ENCODE assay signal across 8 mouse cellular contexts in the genomic region with DNA sequence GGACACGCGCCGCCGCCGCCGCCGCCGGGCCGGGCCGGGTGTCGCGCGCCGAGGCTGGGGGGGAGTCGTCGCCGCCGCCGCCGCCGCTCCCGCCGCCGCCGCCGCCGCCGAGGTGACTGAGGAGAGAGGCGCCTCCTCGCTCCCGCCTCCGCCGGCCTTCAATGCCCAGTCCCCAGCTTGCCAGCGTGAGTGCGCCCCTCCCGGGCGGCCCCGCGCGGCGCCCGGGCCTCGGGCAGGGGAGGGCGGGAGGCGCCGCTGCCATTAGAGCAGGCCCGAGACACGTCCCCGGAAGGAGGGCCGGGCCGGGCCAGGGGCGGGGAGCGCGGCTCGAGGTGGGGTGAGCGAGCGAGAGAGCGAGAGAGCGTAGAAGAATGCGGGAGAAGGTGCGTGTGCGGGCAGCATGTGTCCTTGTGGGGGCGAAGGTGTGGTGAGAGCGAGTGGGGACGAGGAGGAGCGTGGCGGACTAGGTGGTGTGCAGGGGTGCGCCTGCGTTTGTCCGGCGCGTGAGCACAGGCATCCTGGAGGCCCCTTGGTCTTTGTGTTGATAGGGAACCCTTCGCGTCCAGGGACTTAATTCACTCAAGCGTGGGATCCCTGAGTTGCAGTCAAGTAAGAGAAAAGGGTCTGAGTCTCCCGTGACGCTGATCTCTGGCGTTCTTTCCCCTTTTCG. TPM values are rescaled to one million over a fixed set of nuclear protein-coding genes. Genes with fewer than 3 reads are reported as not detected.
A peak's percentile ranks its signal among the peaks of the same experiment; 100 is the strongest.
DNase-seq lines count a peak whose midpoint lies in the region; ATAC-seq lines count a peak whose summit lies in the region.

No protein-coding gene starts in this region.

- H3K4me2 ChIP-seq in intestine, embryonic 16.5 days (ENCODE audit: low read depth, low read length) = peak overlapping the region; percentile 59
- peak overlapping the region; percentile 72 for H3K4me2 ChIP-seq in midbrain, embryonic 11.5 days

- H3K4me3 ChIP-seq in intestine, embryonic 16.5 days (ENCODE audit: low read length) = peak overlapping the region; percentile 87
- H3K4me3 ChIP-seq in limb, embryonic 10.5 days = peak overlapping the region; percentile 95
- H3K4me3 ChIP-seq in midbrain, embryonic 11.5 days (ENCODE audit: low read depth, low read length) = peak overlapping the region; percentile 94

- peak overlapping the region; percentile 96 for H3K9ac ChIP-seq in intestine, embryonic 16.5 days (ENCODE audit: low read depth, low read length)
- H3K9ac ChIP-seq in midbrain, embryonic 11.5 days (ENCODE audit: low read length) = peak overlapping the region; percentile 94

- peak; percentile 76 for ATAC-seq in intestine, embryonic 16.5 days
- peak; percentile 87 for ATAC-seq in midbrain, embryonic 11.5 days (ENCODE audit: low FRiP score)

- H3K9me3 ChIP-seq in intestine, embryonic 16.5 days (ENCODE audit: control insufficient read depth, low read length) = no peaks in the 10 kb centered on the region
- H3K9me3 ChIP-seq in limb, embryonic 10.5 days (replicated peaks) = no peaks in the 10 kb centered on the region
- H3K9me3 ChIP-seq in midbrain, embryonic 11.5 days (ENCODE audit: control insufficient read depth, low read length) = no peaks in the 10 kb centered on the region

- under 1% methylated on average over 51 of the region's 79 CpGs for WGBS in intestine, embryonic 16.5 days
- WGBS in limb, embryonic 10.5 days = 0% methylated on average over 72 of the region's 79 CpGs
- WGBS in midbrain, embryonic 11.5 days = under 1% methylated on average over 68 of the region's 79 CpGs

- H3K4me1 ChIP-seq in intestine, embryonic 16.5 days (ENCODE audit: control insufficient read depth, insufficient read depth, low read length) = peaks cover 33% of the 10 kb centered on the region
- peaks cover 51% of the 10 kb centered on the region for H3K4me1 ChIP-seq in limb, embryonic 10.5 days
- peaks cover 18% of the 10 kb centered on the region for H3K4me1 ChIP-seq in midbrain, embryonic 11.5 days (ENCODE audit: control insufficient read depth, insufficient read depth, low read length)

- peak; percentile 86 to 94 for DNase-seq in adrenal gland, adult (ENCODE audit: inconsistent age in 2 of 2, low spot score in 1 of 2)
- DNase-seq in embryo, embryonic 11 days = peak; percentile 84
- peak; percentile 64 to 78 for DNase-seq in gastrocnemius, postnatal 4 days (ENCODE audit: low spot score in 2 of 2)
- peak; percentile 83 for DNase-seq in limb, embryonic 10.5 days (ENCODE audit: low spot score)
- peak; percentile 98 for DNase-seq in midbrain, embryonic 11.5 days (ENCODE audit: low spot score, missing footprints)
- DNase-seq in right cerebral cortex, postnatal 36 days (ENCODE audit: low spot score in 2 of 2) = peak; percentile 46 to 49
- DNase-seq in urinary bladder, postnatal 4 days (ENCODE audit: low spot score in 2 of 2) = peak; percentile 77 to 80

- peak overlapping the region; percentile 97 for H3K27ac ChIP-seq in intestine, embryonic 16.5 days (ENCODE audit: low read length)
- H3K27ac ChIP-seq in limb, embryonic 10.5 days = peak overlapping the region; percentile 99
- H3K27ac ChIP-seq in midbrain, embryonic 11.5 days (ENCODE audit: low read depth, low read length) = peak overlapping the region; percentile 90

- H3K27me3 ChIP-seq in intestine, embryonic 16.5 days (replicated peaks; ENCODE audit: control insufficient read depth, insufficient read depth, low read length) = no peaks in the 10 kb centered on the region
- H3K27me3 ChIP-seq in limb, embryonic 10.5 days (ENCODE audit: low read depth, poor library complexity, severe bottlenecking) = no peaks in the 10 kb centered on the region
- H3K27me3 ChIP-seq in midbrain, embryonic 11.5 days (ENCODE audit: control insufficient read depth, insufficient read depth, low read length) = no peaks in the 10 kb centered on the region

- no peaks in the 10 kb centered on the region for H3K36me3 ChIP-seq in intestine, embryonic 16.5 days (ENCODE audit: control insufficient read depth, insufficient read depth, low read length)
- peaks cover 2% of the 10 kb centered on the region; the same call in 1 of the 2 replicates for H3K36me3 ChIP-seq in limb, embryonic 10.5 days
- no peaks in the 10 kb centered on the region for H3K36me3 ChIP-seq in midbrain, embryonic 11.5 days (ENCODE audit: control insufficient read depth, insufficient read depth, low read length)

RNA-seq across cellular contexts. Expression of a gene that starts 9.5 kb away (rescaled TPM):
- 100 to 1,000 TPM; 406 to 430 TPM for total RNA-seq in gastrocnemius, postnatal 4 days (2021)
- polyA plus RNA-seq in intestine, embryonic 16.5 days (2015; fragmentation: Nextera tagmentation; extraction: Ambion mirVana) = 277 and 289 TPM in 2 replicates
- polyA plus RNA-seq in limb, embryonic 10.5 days (2016; fragmentation: Nextera tagmentation; extraction: Ambion mirVana) = 298 and 321 TPM in 2 replicates
- polyA plus RNA-seq in midbrain, embryonic 11.5 days (2014; fragmentation: Nextera tagmentation; extraction: Ambion mirVana) = 368 TPM in 2 replicates

Comparison
In these comparisons a context has a peak if more than half of its experiments do, and no peak if none do; other contexts are left out.
1. Peak in every context shown above with its lines: DNase-seq, ATAC-seq, H3K4me3 ChIP-seq and H3K27ac ChIP-seq.
2. DNase-seq: peak in every context shown above with its lines; median percentile 98 in midbrain, embryonic 11.5 days; 90 in adrenal gland, adult; 84 in embryo, embryonic 11 days; 83 in limb, embryonic 10.5 days; 78 in urinary bladder, postnatal 4 days; 71 in gastrocnemius, postnatal 4 days; 48 in right cerebral cortex, postnatal 36 days.